Mouse (Mus musculus): ENCODE measurements around the gene Spdef.
A peak's percentile ranks its signal among the peaks of the same experiment; 100 is the strongest.

Gene Spdef

DNA sequence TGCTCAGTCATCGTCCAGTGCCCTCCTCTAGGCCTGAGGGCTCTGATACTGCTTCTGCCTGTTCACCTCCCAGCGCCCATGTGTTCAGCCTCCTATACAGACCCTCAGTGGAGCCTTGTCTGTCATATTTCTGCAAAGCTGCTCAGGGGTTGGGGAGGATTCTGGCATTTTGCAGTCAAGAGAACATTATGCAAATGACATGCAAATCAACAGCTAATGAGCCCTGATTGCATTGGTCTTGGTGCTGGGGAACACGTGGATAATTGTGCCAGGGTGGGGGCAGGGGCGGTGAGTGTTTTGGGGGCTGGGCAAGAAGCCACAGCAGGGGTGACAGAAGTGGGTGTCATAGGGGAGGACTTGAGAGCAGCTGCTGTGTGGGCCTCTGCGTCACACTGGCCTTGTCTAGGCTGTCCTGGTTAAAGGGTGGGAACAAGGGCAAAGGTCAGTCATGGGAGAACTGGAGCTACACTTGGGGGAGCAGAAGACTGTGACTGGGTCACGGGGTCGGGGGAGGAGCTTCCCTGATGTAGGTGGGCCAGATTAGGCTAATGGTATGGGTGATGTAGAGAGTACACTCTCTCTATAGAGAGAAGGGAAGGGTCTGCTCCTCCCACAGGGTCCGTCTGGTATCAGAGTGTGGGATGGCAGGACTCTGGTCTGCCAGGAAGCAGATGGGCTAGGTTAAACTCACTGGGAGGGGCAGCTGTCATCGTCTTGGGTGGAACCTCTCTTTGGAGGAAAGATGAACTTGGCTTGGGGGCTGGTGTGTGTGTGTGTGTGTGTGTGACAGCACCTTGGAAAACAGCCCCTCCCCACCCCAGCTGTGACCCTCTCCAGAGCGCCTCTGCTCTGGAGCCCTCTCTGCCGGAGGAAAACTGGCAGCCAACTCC, 49.6 kb downstream of the Spdef start:
- no peak for DNase-seq (ENCODE audit: low read depth, low spot score)

DNA sequence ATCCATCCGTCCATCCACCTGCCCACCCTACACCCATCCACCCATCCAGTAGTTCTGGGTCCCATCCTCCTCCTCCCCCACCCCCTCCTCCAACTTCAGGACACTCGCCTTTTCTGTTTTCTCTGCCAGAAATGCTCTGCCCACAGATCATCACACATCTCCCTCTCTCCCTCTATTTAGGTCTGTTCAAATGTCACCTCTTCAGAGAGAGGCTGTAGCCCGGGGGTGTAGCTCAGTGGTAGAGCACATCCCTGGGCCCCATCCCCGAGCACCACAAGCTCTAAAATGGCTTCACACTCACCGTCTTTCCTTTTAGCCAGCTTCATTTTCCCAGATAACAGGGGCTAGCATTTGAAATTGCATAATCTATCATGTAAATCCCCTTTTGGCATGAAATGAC, 51.0 kb downstream of the Spdef start:
- DNase-seq (ENCODE audit: low read depth, low spot score): no peak

DNA sequence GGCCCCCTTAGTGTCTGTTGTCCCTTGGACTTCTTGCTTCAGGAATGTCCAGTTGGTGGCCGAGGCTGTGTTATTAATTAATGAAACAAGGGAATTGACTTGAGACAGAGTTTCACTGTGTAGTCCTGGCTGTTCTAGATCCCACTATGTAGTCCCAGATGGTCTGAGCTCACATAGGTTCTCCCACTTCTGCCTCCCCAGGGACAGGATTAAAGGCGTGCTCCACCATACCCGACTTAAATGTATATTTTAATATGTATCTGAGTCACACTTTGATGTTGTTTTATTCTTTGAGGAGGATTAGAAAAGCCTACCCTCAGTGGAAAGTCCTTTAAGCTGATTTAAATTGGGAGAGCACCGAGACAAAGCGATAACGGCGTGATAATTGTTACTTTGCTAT, 52.5 kb downstream of the Spdef start:
- DNase-seq (ENCODE audit: low read depth, low spot score): no peak

DNA sequence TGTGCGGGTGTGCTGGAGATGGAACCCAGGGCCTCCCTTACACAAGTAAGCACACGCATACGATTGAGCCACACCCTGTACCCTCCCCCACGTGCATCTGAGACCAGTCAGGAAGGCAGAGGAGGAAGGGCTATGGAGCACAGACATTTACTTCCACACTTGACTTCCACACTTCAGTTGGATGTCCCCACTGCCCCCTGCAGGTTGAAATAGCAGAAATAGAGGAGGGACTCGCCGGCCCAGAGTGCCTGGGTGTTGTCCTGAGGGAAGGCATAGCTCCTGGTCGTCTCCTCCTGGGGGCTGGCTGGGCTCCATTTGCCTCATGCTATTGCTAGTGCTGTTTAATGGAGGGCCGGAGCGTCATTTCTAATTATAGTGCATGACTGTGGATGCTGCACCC, 53.3 kb downstream of the Spdef start:
- peak; percentile 28 for DNase-seq (ENCODE audit: low read depth, low spot score)

DNA sequence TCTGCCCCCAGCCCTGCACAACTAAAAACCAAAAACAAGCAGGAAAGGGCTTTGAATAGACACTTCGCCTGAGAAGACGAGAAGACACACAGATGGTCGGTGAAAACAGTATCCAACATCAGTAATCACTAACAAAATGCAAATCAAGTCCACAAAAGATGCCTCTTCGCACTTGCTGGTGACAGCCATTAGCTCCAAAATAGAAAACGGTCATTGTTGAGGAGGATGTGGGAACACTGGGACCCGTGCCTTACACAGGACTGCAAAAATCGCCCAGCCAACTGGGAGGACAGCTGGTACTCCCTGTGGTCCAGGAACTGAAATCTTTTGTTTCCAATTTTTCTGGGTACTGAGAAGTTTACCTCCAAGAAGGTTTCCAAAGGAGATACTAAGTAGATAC, 54.8 kb downstream of the Spdef start:
- no peak for DNase-seq (ENCODE audit: low read depth, low spot score)

DNA sequence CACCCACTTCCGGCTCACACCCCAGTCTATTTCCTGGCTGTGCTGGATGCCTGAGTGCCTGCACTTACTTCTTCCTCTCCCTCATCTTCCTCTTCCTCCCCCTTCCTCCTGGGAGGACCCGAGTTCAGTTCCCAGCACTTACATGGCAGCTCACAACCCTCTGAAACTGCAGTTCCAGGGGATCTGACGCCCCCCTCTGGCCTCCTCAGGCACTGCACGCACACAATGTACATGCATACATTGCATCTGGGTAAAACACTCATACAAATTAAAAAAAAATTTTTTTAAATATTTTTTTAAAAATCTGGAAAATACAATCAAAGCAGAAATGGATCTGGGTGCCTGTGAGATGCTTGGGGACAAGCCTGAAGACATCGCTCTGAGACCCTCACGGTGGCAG, 57.0 kb downstream of the Spdef start:
- no peak for DNase-seq (ENCODE audit: low read depth, low spot score)
